Mouse (Mus musculus) left cerebral cortex, adult 2 months (tissue): ENCODE measurements at regions not wholly inside any gene's neighbourhood (a gene's known extent, or its start where the extent isn't known, plus 50 kb on each side); places are given as distances from the start of the nearest gene placed in this dataset.
"Not testable (repeated sequence)": the region's sequence is repeated elsewhere in the genome, so short reads cannot be mapped to it uniquely, and the experiment has no call there.

Experiments used
- DNase-seq, 2 experiments: peaks; one replicate each; pipeline ENCODE4 v3.0.0; 2021 to 2022; ENCODE audit warnings: low spot score in 2 of 2, mixed read lengths in 1 of 2; ENCODE audit errors: extremely low spot score in 1 of 2
- H3K27ac ChIP-seq: fragments of 200-600 bp; 2 replicates; pipeline ENCODE4 v1.8.1; 2022
- H3K4me3 ChIP-seq: fragments of 200-600 bp; 2 replicates; pipeline ENCODE4 v1.8.1; 2022
- CTCF ChIP-seq: fragments of 200-600 bp; IDR thresholded peaks from 2 replicates; pipeline ENCODE4 v1.8.1; 2022; ENCODE audit warnings: antibody characterized with exemption, mild to moderate bottlenecking, moderate library complexity
- intact Hi-C: fragments of 180-260 bp; cut with DNase I; formaldehyde crosslinking; loops from one replicate; pipeline ENCODE4 v1.15.1; 2025

DNA sequence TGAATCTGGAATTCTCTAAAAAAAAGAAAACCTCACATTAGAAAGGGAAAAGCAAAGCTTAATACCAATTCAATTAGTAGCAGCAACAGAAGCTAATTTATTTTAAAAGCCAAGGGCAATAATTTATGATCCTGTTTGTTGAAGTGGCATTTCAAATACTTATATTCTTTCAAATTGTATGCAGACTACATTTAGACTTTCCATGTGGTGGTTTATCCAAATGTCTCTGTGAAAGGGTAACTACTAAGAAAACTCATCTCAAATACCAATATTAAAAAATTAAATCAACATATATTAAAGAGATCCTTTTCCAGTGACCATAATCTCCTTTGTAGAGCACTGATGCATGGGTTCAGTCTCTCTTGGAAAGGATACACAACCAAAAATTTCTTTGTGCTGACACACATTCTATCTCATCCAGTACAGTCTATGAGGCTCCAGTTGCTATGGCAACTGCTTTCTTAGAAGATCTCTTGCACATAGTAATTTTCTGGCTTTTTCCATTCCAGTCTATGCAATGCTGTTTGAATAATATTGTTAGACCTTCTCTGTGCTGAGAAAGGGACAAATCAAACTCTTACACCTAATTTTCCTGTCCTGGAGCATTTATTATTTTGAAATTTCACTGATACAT, 102.3 kb upstream of the Ctso start:
- intact Hi-C loops, result no loop called here
- no peak for DNase-seq
- peak overlapping the region; percentile 78 for H3K27ac ChIP-seq
- H3K4me3 ChIP-seq, result no peak overlapping the region
- no peak for TF ChIP-seq CTCF

DNA sequence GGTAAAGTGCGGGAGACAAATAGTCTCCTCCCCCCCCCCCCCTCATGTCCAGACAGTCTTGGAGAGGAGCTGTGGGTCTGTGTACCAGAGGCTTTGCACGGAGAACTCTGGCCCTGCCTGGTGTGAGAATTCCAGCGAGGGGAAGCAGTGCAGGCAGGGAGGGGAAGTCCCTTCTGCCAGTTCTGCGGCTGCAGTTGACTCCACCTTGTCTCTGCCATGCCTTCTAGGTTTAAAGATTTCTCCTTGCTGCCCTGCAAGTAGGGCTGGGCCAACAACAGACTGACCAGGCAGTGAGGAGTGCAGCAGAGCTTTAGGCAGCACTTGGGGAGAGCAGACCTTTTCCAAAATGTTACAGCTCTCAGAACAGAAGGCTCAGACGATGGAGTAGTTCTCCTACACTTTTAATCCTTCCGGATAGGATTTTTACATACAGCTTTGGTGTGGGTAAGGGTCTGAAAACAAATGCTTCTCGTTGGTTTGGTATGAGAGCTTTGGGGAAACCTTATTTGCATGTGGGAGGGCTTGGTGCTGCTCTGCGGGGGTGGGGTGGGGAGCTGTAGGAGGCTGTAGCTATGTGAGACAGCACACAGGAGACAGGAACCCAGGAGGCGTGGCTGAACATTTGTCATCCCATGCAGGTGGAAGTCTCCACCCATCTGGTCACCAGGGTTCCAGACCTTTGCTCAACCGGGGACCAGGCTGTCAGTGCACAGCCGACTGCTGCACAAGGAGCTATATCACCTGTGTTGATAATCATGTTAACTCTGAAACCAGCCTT, 96.8 kb upstream of the Ctso start:
- no peak overlapping the region for H3K4me3 ChIP-seq
- no peak for TF ChIP-seq CTCF
- H3K27ac ChIP-seq, result no peak overlapping the region
- intact Hi-C loops, result no loop called here
- no peak for DNase-seq

GRCm38 (mm10) chr3:81836478-81836877, 95.9 kb upstream of the Ctso start:
- intact Hi-C loops, result no loop called here
- H3K27ac ChIP-seq, result no peak overlapping the region
- TF ChIP-seq CTCF, result no peak
- H3K4me3 ChIP-seq, result no peak overlapping the region
- no peak for DNase-seq

- intact Hi-C loops, H3K4me3 ChIP-seq, DNase-seq, H3K27ac ChIP-seq: not testable (repeated sequence)
These were observed 94.3 kb upstream of the Ctso start for GRCm38 (mm10) chr3:81838121-81838520.

DNA sequence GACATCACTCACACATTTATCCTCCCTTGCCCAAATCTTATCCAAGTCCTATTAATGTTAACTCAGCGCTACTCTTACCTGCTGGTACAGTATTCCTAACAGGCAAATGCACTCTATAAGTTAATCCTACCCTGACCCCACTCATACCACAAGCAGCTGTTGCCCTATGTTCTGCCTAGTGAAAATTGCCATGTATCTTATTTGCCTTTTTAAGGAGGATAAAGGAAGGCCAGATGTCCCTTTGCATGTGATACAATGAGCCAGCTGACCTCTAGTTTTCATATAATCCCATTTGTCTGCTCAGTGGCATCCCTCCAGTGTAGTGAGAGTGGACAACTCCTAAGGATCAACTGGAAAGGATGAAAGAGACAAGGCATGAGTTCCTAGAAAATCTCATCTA, 67.9 kb upstream of the Ctso start:
- intact Hi-C loops, result no loop called here
- no peak overlapping the region for H3K4me3 ChIP-seq
- no peak overlapping the region for H3K27ac ChIP-seq
- no peak for TF ChIP-seq CTCF
- DNase-seq, result no peak
